ENCODE assay signal across 8 mouse cellular contexts in the genomic region with DNA sequence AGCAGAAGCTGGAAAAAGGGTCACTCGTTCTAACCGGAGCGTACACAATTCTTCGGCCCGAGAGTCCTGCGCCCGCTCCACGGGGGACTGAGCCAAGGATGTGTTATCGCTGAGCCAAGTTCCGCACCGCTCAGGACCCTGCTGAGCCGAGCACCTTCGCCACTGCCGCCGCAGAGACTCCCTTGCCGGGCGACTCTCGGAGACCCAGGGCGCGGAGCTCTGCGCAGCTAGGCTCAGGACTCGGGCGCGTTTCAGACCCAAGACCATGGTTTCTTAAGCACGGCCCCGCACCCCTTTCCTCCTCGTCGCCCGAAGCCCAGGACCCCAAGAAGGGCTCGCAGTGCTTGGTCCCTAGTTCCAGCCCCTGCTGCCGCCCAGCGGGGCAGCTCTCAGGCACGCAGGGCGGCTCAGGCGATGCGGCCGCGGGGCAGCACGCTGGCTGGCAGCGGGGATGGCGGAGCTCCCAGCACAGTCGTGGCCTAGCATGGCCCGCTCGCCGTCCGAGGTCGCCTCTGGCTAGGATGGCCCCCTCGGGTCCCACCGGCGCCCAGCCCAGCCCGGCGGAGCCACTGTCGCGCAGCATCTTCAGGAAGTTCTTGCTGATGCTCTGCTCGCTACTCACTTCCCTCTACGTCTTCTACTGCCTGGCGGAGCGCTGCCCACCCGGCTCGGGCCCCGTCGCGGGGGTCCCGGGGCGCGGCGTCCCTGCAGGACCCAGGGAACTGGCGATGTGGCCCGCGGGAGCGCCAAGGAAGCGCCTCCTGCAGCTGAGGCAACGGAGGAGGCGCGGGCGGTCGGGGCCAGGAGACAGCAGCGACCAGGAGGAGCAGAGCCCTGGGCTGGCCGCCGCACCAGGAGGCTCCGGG. TPM values are rescaled to one million over a fixed set of nuclear protein-coding genes. Genes with fewer than 3 reads are reported as not detected.
DNase-seq lines count a peak whose midpoint lies in the region; ATAC-seq and TF ChIP-seq lines count a peak whose summit lies in the region.

No protein-coding gene starts in this region.

- no peaks in the 10 kb centered on the region for H3K79me2 ChIP-seq in heart, adult 2 months (replicated peaks; ENCODE audit: control insufficient read depth, insufficient read depth, low read length)

- peak; percentile 35 for DNase-seq in ovary, postnatal 10 days (ENCODE audit: low spot score)
- no peak for DNase-seq in ovary, adult 18-20 months (ENCODE audit: low spot score)
- DNase-seq in embryo, embryonic 11.5 days (ENCODE audit: low read depth, low spot score), result peak; percentile 24
- peak; percentile 38 to 60 for DNase-seq in heart, adult 2 months
- peak; percentile 41 for DNase-seq in kidney, adult 18-20 months
- DNase-seq in liver, postnatal 0 days, result peak; percentile 26

- TF ChIP-seq POLR2A in heart, adult 2 months (IDR thresholded peaks at IDR 0.05; ENCODE audit: insufficient read depth, low read depth, low read length), result no peak

- peak overlapping the region; percentile 78 for H3K9ac ChIP-seq in heart, adult 2 months (ENCODE audit: low read depth, low read length)
- H3K9ac ChIP-seq in liver, postnatal 0 days (replicated peaks), result peak overlapping the region; percentile 57
- H3K9ac ChIP-seq in neural tube, embryonic 12.5 days, result peak overlapping the region; percentile 62

- peaks cover 12% of the 10 kb centered on the region for H3K27me3 ChIP-seq in heart, adult 2 months (ENCODE audit: control insufficient read depth, insufficient read depth, low read length)
- H3K27me3 ChIP-seq in liver, postnatal 0 days (ENCODE audit: insufficient read depth, low read length), result peaks cover 30% of the 10 kb centered on the region
- H3K27me3 ChIP-seq in neural tube, embryonic 12.5 days (replicated peaks), result 0 out of 2 replicates have a peak, but pooled peaks cover 4% of the 10 kb centered on the region

- TF ChIP-seq EP300 in heart, adult 2 months (IDR thresholded peaks at IDR 0.05; ENCODE audit: insufficient read depth, low read depth, low read length), result no peak
- TF ChIP-seq EP300 in liver, postnatal 0 days (IDR thresholded peaks at IDR 0.05; ENCODE audit: low read depth), result no peak

- peak overlapping the region; percentile 80 for H3K4me2 ChIP-seq in liver, postnatal 0 days (ENCODE audit: low read depth, low read length)
- peak overlapping the region; percentile 98 for H3K4me2 ChIP-seq in neural tube, embryonic 12.5 days (replicated peaks)

- H3K27ac ChIP-seq in heart, adult 2 months, result peak overlapping the region; percentile 52
- peak overlapping the region; percentile 30 for H3K27ac ChIP-seq in liver, postnatal 0 days (ENCODE audit: low read depth)
- H3K27ac ChIP-seq in neural tube, embryonic 12.5 days, result peak overlapping the region; percentile 7; the same call in 1 of the 2 replicates

- H3K4me1 ChIP-seq in heart, adult 2 months (ENCODE audit: control insufficient read depth, insufficient read depth, low read length), result no peaks in the 10 kb centered on the region; the same call in 1 of the 2 replicates
- H3K4me1 ChIP-seq in liver, postnatal 0 days (ENCODE audit: insufficient read depth), result peaks cover 13% of the 10 kb centered on the region
- H3K4me1 ChIP-seq in neural tube, embryonic 12.5 days, result peaks cover 9% of the 10 kb centered on the region; the same call in 1 of the 2 replicates

- ATAC-seq in liver, postnatal 0 days, result peak; percentile 55
- ATAC-seq in neural tube, embryonic 12.5 days (ENCODE audit: low FRiP score, low read depth), result peak; percentile 79
- ATAC-seq in inflammation-experienced regulatory T-cells, adult 6 months, result no peak

- TF ChIP-seq CTCF in heart, adult 2 months (IDR thresholded peaks at IDR 0.05), result no peak
- TF ChIP-seq CTCF in liver, postnatal 0 days (IDR thresholded peaks at IDR 0.05; ENCODE audit: low read depth), result no peak

- WGBS in heart, adult 2 months, result under 1% methylated on average over 81 of the region's 81 CpGs
- 1% methylated on average over 72 of the region's 81 CpGs for WGBS in liver, postnatal 0 days (ENCODE audit: insufficient replicate concordance)
- under 1% methylated on average over 81 of the region's 81 CpGs for WGBS in neural tube, embryonic 12.5 days

- H3K4me3 ChIP-seq in heart, adult 2 months, result peak overlapping the region; percentile 51
- H3K4me3 ChIP-seq in liver, postnatal 0 days (ENCODE audit: low read depth, low read length), result peak overlapping the region; percentile 46
- peak overlapping the region; percentile 69 for H3K4me3 ChIP-seq in neural tube, embryonic 12.5 days

- no peaks in the 10 kb centered on the region for H3K36me3 ChIP-seq in heart, adult 2 months (ENCODE audit: control insufficient read depth, insufficient read depth, low read length)
- no peaks in the 10 kb centered on the region for H3K36me3 ChIP-seq in liver, postnatal 0 days (replicated peaks; ENCODE audit: insufficient read depth, low read length)
- H3K36me3 ChIP-seq in neural tube, embryonic 12.5 days, result no peaks in the 10 kb centered on the region

- no peaks in the 10 kb centered on the region for H3K9me3 ChIP-seq in liver, postnatal 0 days (ENCODE audit: low read length)
- no peaks in the 10 kb centered on the region for H3K9me3 ChIP-seq in neural tube, embryonic 12.5 days

- intact Hi-C loops in heart, adult 2 months (cut with DNase I), result no loop called here

RNA-seq across cellular contexts. Expression of a gene that starts 0.6 kb away (rescaled TPM):
- under 1 TPM; 0.31 to 0.45 TPM for total RNA-seq in heart, adult 2 months (2021)
- polyA plus RNA-seq in heart, adult 2 months (2012; rRNA removed), result 0.32 and 0.35 TPM in 2 replicates
- 0.12 and 0.18 TPM in 2 replicates for polyA plus RNA-seq in liver, postnatal 0 days (2015; fragmentation: Nextera tagmentation; extraction: Ambion mirVana)
- polyA plus RNA-seq in neural tube, embryonic 12.5 days (2016; fragmentation: Nextera tagmentation; extraction: Ambion mirVana), result 1.7 and 2.0 TPM in 2 replicates
- not detected for polyA plus RNA-seq in inflammation-experienced regulatory T-cells, adult 6 months (2017; shearing (Covaris generic))

RNA-seq across cellular contexts. Expression of a gene that starts 0.7 kb away (rescaled TPM):
- total RNA-seq in heart, adult 2 months (2021), result under 1 TPM in 1 of 2 experiments, not detected in 1; 0.20 TPM
- polyA plus RNA-seq in heart, adult 2 months (2012; rRNA removed), result 0.20 TPM in 1 of 2 replicates, not detected in the other
- 0.08 and 0.09 TPM in 2 replicates for polyA plus RNA-seq in liver, postnatal 0 days (2015; fragmentation: Nextera tagmentation; extraction: Ambion mirVana)
- polyA plus RNA-seq in neural tube, embryonic 12.5 days (2016; fragmentation: Nextera tagmentation; extraction: Ambion mirVana), result 2.3 TPM in 2 replicates
- not detected for polyA plus RNA-seq in inflammation-experienced regulatory T-cells, adult 6 months (2017; shearing (Covaris generic))
